Mouse (Mus musculus): Measurements from ENCODE around the gene Hoxa3. TPM values are rescaled to one million over a fixed set of nuclear protein-coding genes. Genes with fewer than 3 reads are reported as not detected.

Gene Hoxa3
- total RNA-seq, 2 experiments from 2014 or later = 0.48 to 1.0 TPM

DNA sequence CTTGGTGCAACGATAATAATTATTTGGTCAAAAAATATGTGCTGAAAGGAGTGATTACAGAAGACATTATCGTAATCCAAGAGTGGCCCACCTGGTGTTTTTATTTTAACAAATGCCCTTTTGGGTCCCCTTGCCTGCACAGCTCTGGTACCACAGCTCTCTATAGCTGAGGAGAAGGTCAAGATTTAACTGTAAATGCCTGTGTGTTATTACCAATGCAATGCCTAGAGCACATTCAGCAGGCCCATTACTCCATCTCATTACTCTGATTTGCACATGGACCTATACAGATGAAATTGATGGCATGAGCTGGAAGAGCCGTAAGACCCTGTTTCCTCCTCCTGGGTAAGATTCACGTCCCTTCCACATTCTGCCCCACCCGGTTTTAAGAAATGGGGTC lies 74.0 kb downstream of the Hoxa3 start:
- DNase-seq (ENCODE audit: low spot score) = no peak
- intact Hi-C loops (cut with DNase I) = no loop called here

DNA sequence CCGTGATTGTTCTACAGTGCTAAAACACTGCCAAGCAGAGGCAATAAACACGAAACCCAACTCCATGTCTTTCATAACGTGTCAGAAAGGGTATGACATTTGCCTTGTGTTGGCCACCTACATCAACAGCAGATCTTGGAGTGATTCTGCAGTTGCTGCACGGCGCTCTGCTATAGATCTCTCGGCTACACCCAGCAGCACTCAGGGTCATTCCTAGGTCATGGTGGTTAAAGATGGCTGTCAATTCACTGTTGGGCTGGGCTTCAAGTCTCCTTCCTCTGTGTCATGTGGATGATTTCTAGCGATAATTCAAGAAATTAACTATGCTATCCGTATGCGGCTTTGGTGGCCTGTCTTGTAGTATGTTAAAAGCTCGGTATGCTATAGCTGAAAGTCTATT lies 74.6 kb downstream of the Hoxa3 start:
- no peak for DNase-seq (ENCODE audit: low spot score)
- intact Hi-C loops (cut with DNase I) = no loop called here

DNA sequence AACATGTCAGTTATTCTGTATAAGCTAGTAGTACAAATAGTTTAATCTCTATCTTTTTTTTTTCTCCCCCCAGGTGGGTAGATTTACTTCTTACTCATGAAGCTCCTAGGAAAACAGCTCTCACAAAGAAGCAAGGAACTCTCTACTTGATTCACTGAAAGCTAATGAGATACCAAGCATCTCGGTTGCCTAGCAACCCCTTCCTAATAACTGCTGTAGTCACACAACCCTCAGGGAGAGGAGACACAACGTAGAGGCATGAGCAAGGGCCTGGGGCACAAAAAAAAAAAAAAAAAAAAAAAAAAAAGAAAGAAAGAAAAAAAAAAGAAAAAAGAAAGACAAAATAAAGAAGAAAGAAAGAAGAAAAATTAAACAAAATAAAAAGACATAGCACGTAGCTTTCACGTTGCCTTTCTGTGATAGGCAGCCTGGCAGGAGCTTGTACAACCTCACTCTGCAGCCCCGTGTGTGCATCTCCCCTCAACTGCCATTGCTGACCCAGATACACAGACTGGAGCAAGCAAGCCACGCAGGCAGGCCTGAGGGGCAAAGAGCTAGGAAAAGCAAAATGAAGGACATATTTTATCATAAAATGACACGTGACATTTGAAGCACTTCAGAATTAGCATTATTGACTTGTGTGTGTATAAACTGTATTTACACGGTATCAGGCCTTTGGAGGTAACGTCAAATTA lies 75.1 kb downstream of the Hoxa3 start:
- intact Hi-C loops (cut with DNase I) = no loop called here
- DNase-seq (ENCODE audit: low spot score) = no peak

GRCm38 (mm10) chr6:52123673-52124072 lies 89.5 kb downstream of the Hoxa3 start:
- no peak for DNase-seq (ENCODE audit: low spot score)
- intact Hi-C loops (cut with DNase I) = no loop called here

DNA sequence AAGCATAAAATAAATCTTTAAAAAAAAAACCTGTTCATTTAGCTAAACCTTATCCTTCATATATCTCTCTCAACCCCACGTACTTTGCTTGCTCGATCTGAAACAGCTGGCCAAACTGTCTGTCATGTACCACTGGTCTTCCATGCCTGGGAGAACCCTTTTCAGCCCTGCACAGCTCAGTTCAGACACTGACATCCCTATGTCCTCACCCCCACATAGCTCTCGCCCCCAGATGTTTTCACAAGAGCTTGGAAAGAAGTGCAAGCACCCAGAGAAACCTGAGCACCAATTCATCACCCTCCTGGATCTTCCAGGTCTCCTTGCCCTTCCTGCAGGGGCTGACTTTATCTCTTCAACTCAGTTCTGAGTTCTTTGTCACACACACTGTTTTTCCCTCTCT lies 92.0 kb downstream of the Hoxa3 start:
- intact Hi-C loops (cut with DNase I) = no loop called here

More for the DNA sequence above, 92.0 kb downstream of the Hoxa3 start:
- no peak for DNase-seq (ENCODE audit: low spot score)

Small RNA genes within 50 kb of the gene (microRNA-seq; reads per million reads assigned to microRNA genes)
- gene Mir196b = 123 reads per million, percentile 61 among the genes with 10 or more reads in this experiment

Other genes with a start within 250 kb of the Hoxa3 start
- 1 to 10 TPM; 6.9 to 7.8 TPM for gene Skap2, start 200.8 kb downstream of the Hoxa3 start, total RNA-seq (2021)
- under 1 TPM in 1 of 2 experiments, not detected in 1; 0.16 TPM for gene Hoxa1, start 55.0 kb downstream of the Hoxa3 start, total RNA-seq (2021)
- gene Hoxa2, start 48.5 kb downstream of the Hoxa3 start, total RNA-seq (2021) = under 1 TPM; 0.31 to 0.34 TPM
- gene 5730596B20Rik, start 35.8 kb downstream of the Hoxa3 start, total RNA-seq (2021) = not detected
- gene Hoxa4, start 21.6 kb downstream of the Hoxa3 start, total RNA-seq (2021) = under 1 TPM; 0.22 to 0.36 TPM
- gene Hoxa5, start 8.7 kb downstream of the Hoxa3 start, total RNA-seq (2021) = 1 to 10 TPM in 1 of 2 experiments, under 1 TPM in 1; 0.52 to 1.3 TPM
- not detected for gene Hoxa6, start 4.6 kb downstream of the Hoxa3 start, total RNA-seq (2021)
- not detected for gene Gm28308, start within 50 bp of the Hoxa3 start, total RNA-seq (2021)
- under 1 TPM; 0.31 to 0.44 TPM for gene Hoxa7, start 8.5 kb upstream of the Hoxa3 start, total RNA-seq (2021)
- not detected for gene Hoxa9, start 17.8 kb upstream of the Hoxa3 start, total RNA-seq (2021)
- gene Hoxa10, start 27.5 kb upstream of the Hoxa3 start, total RNA-seq (2021) = not detected
- not detected for gene Hoxa11, start 32.5 kb upstream of the Hoxa3 start, total RNA-seq (2021)
- not detected for gene Hoxa13, start 47.5 kb upstream of the Hoxa3 start, total RNA-seq (2021)
- gene Evx1, start 100.2 kb upstream of the Hoxa3 start, total RNA-seq (2021) = not detected

All from heart, postnatal 25 days (tissue).